Mouse (Mus musculus) heart, postnatal 0 days (tissue): Measurements from ENCODE around the gene Mrpl48.

ENCODE experiments used
- CTCF ChIP-seq: IDR thresholded peaks from 2 replicates; pipeline ENCODE4 v1.5.1; 2016; ENCODE audit warnings: antibody characterized with exemption, control low read depth, low read depth
- EP300 ChIP-seq: IDR thresholded peaks from 2 replicates; pipeline ENCODE4 v1.6.1; 2016; ENCODE audit warnings: antibody characterized with exemption, low read depth

- TF ChIP-seq CTCF, result no peak
- no peak for TF ChIP-seq EP300
Measured at GRCm38 (mm10) chr7:100520204-100520603, 87.9 kb downstream of the Mrpl48 start.
